Mouse (Mus musculus): ENCODE data around the gene Ywhah.

- TF ChIP-seq POLR2A (IDR thresholded peaks at IDR 0.05; ENCODE audit: extremely low read depth, insufficient read depth, low read length), result no peak
- TF ChIP-seq CTCF (IDR thresholded peaks at IDR 0.05; ENCODE audit: extremely low read depth, insufficient read depth, low read length), result no peak
Measured at GRCm38 (mm10) chr5:33052849-33053582, 34.4 kb downstream of the Ywhah start.

All from cortical plate, adult 2 months (tissue).